Mouse (Mus musculus) heart, postnatal 25 days (tissue): ENCODE measurements around the gene Rrp15. TPM values are rescaled to one million over a fixed set of nuclear protein-coding genes. Genes with fewer than 3 reads are reported as not detected.

ENCODE experiments used
- DNase-seq: peaks from one replicate; pipeline ENCODE4 v3.0.0; 2022; ENCODE audit warnings: low spot score
- intact Hi-C: fragments of 180-260 bp; cut with DNase I; formaldehyde crosslinking; loops from one replicate; pipeline ENCODE4 v1.15.1; 2025
- total RNA-seq, 2 experiments: library from RNA; stranded (reverse); gene quantifications; 2 replicates each; pipeline ENCODE4 v1.2.3; 2021

Rrp15 gene
- total RNA-seq, 2 experiments from 2014 or later, result 8.4 to 9.2 TPM

DNA sequence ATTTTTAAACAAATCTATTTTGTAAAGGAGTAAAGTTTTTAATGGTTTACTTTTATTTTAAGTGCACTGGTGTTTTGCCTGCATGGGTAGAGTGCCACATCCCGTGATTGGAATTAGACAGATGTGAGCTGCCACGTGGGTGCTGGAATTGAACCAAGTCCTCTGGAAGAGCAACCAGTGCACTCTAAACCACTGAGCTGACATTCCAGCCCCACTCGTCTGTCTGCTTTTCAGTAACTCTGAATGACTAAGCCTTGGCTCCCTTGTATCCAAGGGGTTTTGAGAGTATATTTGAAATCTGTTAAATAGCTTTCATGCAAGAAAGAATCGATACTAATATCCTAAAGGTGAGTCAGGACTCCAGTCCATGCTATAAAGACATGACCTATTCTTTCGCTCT lies 30.3 kb downstream of the Rrp15 start:
- intact Hi-C loops, result no loop called here
- no peak for DNase-seq

DNA sequence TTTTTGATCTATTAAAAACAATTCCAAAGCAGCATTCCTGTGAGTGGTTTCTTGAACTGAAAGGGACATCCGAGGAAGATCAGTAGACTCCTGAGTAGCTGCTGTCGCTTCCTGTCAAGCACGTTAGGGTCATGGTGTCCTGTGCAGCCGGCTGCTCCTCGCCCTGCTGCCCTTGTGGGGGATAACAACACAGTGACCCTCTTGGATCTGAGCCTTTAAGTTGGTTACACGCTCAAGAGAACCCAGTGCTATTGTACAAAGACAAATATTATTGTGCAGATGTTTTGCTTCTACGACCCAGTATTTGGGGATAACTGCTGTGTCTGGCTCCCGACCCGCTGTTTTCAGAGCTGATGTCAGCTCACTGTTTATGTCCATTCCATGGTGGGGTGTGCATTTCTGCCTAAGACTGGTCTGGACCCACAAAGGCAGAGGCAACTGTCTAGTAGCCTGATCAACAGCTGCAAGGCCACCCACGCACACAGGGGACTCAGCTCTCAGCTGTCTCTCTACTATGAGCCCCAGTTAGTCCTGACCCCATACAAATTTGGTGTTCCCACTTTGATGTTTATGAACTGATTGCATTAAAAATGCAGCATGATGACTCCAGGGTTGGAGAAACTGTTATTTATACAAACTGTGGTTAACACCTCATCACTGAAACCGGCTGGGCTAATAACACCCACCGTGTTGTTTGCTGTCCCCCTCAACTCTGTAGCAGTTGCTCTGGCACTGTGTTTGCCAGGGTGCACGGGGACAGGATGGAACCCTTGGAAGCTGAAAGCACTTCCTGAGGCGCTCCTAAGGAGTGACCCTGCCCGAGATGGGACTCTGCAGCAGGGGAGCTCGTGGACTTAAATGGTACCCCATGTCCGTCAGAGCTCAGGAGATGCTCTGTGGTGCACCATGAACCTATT lies 33.9 kb downstream of the Rrp15 start:
- no peak for DNase-seq
- intact Hi-C loops, result loop anchor here (5.0 kb wide), 1 partner anchor 323 kb away; no protein-coding TSS in a partner anchor

DNA sequence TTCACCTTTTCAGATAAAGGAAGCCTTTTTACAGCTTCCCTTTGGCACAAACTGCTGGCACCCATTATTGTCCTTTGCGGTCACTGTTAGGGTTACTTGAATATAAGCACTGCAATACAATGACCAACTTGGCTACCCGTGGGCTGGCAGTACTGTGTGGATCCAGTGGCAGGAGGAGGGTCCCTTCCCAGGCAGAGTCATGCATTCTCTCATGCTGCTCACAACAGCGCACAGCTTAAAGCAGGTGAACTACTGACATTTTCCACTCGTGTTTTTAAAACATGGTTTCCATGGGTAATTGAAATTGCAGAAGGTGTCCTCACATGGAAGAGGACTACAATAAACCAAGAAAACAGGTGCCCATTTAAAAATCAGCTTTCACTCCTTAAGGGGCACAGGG lies 34.9 kb downstream of the Rrp15 start:
- intact Hi-C loops, result loop anchor here (5.0 kb wide), 1 partner anchor 322 kb away; no protein-coding TSS in a partner anchor
- no peak for DNase-seq

DNA sequence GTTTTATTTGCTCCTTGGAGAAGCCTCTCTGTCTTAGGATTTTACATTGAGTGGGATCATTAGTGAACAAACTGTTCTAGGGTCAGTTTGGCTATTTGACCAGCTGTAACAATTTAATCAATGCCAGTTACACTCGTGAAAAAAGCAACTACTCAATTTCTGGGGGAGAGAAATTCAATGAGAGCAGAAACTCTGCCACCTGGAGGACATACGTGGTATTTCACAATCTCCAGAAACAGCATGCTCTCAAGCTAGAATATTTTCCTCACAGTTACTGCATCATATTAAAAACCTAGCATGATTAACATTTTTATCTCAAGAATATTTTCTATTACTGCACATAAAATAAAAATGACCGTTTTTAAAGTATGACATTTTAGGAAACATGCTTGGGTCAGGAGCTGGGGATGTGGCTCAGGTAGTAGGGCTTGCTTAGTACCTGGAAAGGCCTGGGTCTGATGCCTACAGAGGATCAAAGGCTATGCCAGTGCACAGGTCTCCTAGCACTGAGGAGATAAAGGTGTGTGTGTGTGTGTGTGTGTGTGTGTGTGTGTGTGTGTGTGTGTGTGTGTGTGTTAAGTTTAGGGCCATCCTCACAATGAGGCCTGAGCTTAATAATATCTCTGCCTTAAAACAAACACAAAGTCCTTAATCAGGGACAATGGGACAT lies 36.2 kb downstream of the Rrp15 start:
- intact Hi-C loops, result loop anchor here (2.0 to 5.0 kb wide), 3 partner anchors 321 to 530 kb away; no protein-coding TSS in a partner anchor

DNA sequence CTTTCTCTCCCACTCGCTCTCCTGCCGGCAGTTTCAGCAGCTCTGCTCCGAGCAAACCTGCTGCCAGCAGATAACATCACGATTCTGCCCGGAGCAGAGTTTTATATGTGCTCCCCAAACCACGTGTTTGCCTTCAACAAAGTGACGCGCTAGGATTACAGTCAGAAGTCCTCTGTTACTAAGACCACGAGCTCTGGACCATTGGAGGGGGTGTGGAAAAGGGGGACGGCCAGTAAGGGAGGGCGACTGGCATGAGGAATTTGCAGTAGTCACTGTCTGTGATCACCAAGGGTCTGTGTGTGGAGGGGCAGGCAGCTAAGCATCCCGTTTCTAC lies 43.3 kb downstream of the Rrp15 start, which contains the start of gene Tgfb2:
Gene Tgfb2, minus strand, starts transcription at position 75 of the 334 bp plus-strand sequence.
- no peak for DNase-seq
- intact Hi-C loops, result loop anchor here (10.0 kb wide), 1 partner anchor 591 kb away; the partner anchor contains the start of gene Lyplal1

More for the DNA sequence above, 36.2 kb downstream of the Rrp15 start:
- no peak for DNase-seq

DNA sequence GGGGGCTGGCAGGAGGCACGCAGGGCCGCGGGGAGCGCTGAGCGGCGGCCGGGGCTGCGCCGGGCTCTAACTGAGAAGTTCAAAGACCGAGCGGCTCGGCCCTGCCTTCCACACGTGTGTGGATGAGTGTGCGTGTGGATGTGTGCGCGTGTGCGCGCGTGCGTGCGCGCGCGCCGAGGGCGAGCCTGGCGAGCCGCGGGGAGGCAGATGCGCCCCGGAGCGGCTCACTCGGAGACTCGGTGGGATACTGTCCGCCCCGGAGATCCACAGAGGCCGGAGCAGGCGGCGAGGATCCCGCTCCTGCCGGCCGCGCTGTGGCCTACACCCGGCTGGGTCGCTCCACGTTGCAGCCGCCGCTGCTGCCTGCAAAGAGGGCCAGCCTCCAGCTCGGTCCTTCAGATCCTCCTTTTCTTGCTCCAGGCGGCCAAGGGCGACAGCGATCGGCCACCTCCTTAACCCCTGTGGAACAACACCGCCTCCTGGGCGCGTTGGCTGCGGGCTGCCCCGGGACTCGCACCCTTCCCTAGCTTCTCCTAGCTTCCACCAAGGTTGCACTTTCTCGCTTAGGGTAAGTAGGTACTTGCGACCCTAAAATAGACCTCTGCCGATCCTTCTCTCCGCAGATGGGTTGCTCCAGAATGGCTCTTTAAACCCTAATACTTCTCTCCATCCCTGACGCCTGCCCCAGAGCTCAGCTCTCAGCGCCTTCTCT lies 43.8 kb downstream of the Rrp15 start:
- peak; percentile 57 for DNase-seq
- intact Hi-C loops, result loop anchor here (10.0 kb wide), 1 partner anchor 591 kb away; the partner anchor contains the start of gene Lyplal1

DNA sequence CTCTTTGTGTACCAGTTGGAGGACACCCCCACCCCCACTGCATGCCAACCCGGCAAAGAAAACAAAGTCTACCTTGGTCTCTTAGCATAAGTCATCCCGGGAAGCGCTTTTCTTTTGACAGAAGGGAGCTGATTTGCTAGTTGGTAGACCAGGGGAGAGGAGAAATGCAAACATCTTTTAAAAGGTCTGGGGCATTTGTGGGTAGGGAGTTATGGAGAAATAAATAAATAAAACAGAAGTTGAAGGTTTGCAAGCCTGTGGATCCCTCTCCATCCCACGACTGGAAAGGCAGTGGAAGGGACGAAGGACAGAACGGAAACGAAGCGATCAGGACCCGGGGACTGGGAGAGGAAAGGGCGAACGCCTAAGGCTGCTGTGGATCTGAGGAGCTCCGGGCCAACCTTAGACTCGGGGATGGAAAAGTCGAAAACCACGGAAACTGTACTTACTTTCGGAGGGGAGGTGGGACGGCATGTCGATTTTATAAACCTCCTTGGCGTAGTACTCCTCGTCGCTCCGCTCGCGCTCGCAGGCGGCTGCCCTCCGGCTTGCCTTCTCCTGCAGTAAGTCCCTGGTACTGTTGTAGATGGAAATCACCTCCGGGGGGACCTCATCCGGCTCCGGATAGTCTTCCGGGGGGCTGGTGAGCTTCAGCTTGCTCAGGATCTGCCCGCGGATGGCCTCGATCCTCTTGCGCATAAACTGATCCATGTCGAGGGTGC lies 45.0 kb downstream of the Rrp15 start:
- no peak for DNase-seq
- intact Hi-C loops, result loop anchor here (5.0 to 10.0 kb wide), 3 partner anchors 92 to 589 kb away; partner anchors contain the start of gene Lyplal1

DNA sequence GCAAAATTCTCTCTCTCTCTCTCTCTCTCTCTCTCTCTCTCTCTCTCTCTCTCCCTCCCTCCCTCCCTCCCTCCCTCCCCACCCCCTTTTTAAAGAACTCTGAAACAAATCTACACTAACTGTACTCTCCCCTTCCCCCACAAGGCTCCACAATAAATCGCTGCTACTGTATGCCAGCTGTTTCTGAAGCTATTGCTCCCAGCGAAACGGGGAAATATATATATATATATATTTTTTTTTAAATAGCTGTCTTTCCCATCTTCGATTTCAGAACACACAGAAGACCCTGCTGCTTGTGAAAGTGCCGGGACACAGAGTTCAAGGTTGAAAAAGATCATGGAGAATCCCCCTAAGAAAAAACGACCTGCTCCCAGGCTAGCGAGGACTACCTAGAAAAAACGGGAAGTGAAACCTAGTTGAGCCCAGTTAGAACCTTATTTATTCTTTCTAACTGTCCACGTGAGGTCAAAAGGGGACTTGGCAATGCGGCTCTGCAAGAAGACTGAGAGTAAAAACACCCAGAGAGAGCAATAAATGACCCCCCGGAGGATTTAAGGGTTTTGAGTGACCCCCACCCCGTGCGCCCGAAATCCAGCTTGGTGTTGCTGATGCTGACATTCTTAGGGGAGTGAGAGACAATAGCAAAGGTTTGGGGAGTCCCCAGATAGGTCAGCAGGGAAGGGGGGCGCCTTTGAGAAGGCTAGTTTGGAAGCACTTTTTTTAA lies 45.7 kb downstream of the Rrp15 start:
- no peak for DNase-seq

DNA sequence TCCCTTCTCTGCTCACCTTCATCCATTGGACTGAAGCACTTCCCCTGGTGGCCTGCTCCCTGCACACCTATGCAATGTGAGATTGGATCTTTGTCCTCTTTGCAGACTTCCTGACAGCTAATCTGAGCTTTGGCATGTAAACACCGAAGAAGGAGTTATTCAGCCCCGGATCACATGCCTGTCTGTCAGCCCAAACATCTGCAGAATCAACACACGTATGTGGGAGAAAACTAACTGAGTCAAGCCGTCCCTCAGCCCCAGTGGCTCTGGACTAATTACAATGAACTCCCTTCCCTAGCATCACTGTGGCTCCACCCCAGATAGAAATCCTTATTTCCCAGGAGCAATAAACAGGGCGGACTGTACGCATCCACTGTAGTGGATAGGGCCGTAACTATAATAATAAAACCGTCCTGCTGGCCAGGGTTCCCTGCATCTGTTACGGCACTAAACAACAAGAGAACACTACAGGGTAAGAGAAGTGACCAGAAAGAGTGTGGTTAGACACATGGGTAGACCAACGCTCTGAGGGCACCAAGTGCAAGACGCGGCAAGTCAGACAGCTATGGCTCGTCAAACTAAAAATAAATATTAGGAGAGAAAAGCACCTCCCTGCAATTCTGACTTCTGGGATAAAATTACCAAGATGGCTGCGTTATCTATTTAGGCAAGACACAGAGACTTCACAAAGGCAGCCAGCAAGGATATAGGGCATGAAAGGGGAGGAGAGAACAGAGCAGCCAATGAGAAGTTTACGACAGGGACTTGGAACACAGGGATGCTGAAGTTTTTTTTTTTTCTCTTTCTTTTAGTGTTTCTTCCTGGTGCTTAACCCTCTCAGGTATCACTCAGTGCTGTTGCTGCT lies 46.5 kb downstream of the Rrp15 start:
- no peak for DNase-seq

More for the DNA sequence above, 45.7 kb downstream of the Rrp15 start:
- intact Hi-C loops, result loop anchor here (5.0 to 10.0 kb wide), 3 partner anchors 91 to 589 kb away; partner anchors contain the start of gene Lyplal1

DNA sequence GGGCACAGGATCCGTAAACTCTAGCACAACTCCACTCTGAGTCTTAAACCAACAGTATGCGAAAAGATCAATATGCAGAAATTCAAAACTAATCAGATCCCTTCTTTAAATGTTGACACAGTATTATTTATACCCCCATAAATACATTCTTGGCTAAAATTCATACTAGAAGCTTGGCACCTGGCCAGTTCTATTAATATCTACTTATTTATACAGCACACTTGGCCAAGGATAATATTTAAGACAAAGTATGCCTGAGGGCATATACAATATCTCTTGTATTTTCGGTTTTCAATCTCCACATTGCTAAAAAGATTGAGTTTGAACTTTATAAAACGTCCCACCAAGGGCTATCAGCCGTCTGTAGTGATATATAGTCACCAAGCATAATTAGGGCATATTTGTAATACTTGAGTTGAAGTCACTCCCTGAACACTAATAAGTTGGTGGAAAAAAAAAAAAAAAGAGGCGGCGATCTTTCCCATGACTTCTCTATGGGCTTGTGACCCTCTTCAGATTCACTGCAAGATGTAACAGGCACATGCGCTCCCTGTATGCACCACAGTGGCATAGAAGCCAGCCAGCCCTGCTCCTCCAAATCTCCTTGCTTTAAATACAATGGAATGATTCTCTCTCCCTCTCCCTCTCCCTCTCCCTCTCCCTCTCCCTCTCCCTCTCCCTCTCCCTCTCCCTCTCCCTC lies 47.8 kb downstream of the Rrp15 start:
- no peak for DNase-seq
- intact Hi-C loops, result loop anchor here (5.0 to 10.0 kb wide), 3 partner anchors 89 to 587 kb away; partner anchors contain the start of gene Lyplal1

More for the DNA sequence above, 46.5 kb downstream of the Rrp15 start:
- intact Hi-C loops, result loop anchor here (5.0 to 10.0 kb wide), 3 partner anchors 90 to 588 kb away; partner anchors contain the start of gene Lyplal1

DNA sequence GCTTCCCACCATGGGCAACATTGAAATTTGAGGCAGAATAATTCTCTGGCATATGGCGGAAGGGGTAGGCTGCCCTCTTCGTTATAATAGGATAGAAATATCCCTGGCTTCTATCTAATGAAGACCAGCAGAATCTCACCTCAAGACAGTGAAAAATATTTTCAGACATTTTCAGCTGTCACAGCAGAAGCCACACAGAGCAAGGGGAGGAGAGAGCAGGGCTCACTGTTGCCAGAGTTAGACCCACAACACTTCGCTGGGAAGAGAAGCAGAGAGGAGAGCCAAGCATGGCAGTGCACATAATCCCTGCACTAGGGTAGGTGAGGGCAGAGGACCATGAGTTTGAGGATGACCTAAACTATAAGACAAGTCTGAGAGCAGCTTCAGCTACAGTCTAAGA lies 48.7 kb downstream of the Rrp15 start:
- DNase-seq, result no peak
- intact Hi-C loops, result loop anchor here (5.0 to 10.0 kb wide), 3 partner anchors 88 to 586 kb away; partner anchors contain the start of gene Lyplal1

DNA sequence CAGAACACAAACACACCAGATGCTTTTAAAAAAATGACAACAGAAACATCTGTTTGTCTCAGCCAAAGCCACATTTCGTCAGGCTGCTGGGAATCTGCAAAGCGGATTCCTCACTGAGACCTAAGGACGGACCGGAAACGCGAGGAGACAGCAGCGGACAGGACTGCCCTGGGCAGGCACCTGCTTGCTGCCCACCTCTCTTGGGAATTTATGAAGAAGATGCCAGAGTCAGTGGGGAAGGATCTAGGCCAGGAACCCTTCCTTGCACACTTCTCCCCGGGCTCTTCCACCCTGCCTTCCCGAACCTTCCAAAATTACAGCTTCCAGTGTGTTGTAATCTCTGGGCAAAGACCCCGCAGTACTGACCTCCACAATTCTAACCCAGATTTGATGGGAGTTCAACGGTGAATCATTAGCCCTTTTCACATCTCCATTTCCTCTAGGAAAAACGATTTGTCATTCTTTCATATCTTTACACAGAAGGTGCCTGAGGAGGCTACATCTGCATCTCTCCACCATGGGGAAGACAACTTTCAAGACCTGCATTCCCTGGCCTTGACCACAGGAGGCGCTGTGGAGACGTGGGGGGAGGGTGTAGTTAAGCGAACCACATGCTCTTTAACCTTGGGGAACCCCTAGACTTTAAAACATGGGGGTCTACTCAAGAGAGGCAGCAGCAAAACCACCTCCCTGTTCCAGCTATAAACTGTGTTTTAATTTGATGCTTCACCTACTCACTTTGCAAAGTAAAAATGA lies 50.4 kb downstream of the Rrp15 start:
- intact Hi-C loops, result no loop called here
- no peak for DNase-seq

DNA sequence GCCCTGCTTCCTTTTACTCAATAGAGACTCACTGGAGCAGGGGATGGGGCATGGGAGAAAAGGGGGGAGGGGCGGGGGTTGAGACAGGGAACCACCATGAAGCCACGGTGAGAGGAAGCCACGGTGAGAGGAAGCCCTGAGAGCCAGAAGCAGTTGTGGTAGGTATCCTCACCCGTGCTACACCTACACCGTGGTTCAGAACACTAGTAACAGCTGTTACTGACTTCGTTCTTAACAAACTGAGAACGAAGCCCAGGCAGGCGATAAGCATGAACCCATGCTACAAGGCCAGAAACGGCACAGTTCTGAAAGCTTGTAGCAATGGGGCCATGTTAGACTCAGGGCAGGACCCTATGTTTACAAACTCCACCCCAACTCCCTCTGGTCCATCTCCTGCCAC lies 52.9 kb downstream of the Rrp15 start:
- intact Hi-C loops, result no loop called here

DNA sequence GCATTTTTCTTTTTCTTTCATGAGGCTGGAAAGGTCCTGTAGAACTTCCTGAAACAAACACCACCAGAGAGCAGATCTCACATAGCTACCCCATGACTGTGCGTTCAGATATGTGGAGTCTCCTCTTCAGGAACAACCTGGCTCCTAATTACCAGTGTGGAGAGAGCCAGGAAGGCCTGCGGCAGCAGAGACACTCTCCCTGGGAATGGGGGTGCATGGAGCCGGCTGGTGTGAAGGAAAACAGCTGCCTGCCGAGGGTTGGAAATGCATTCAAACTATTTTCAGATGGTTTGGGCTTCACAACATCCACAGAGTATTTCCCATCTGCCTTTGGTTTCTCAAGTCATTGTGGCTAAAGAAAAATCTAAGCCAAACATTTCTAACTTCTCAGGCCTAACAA lies 53.8 kb downstream of the Rrp15 start:
- intact Hi-C loops, result no loop called here
- peak; percentile 33 for DNase-seq

More for the DNA sequence above, 52.9 kb downstream of the Rrp15 start:
- no peak for DNase-seq

DNA sequence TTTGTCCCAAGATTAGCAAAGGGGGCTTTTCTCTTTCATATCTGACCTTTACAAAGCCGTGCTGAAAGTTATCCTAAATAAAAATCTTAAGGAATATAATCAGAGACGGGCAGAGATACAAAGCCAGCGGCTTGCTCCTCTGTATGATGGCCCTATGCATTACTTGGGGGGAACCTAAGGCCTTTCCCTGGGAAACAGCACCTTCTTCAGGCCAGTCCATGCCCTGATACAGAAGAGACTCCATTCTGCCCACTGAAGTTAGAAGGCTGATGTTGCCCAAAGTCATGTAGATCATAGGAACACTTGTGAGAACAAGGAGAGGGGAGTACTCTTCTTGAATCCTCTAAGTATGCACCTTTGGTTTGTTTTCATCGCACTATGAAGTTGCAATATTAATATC lies 56.8 kb downstream of the Rrp15 start:
- intact Hi-C loops, result loop anchor here (5.0 kb wide), 1 partner anchor 450 kb away; no protein-coding TSS in a partner anchor

DNA sequence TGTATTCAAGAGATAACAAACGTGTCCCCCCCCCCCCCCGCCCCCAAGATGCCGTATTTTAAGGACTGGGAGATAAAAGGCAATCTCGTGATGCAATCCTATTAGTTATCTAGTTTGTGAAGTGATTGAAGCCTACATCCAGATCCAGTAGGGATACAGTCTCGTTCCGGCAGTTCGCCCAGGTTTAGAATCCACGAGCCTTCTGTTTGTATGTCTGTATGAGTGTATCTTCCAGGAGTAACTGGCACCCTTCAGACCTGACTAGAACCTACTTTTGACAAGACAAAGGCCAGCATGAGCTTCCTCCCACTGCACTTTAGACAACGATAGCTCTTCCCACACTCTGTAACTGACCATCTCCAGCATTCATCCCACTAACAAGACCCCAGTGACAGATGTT lies 57.5 kb downstream of the Rrp15 start:
- DNase-seq, result no peak
- intact Hi-C loops, result loop anchor here (5.0 kb wide), 1 partner anchor 449 kb away; no protein-coding TSS in a partner anchor

More for the DNA sequence above, 56.8 kb downstream of the Rrp15 start:
- no peak for DNase-seq
